Mouse (Mus musculus) embryonic fibroblast, embryonic 13.5 days (primary cell): Measurements from ENCODE around the gene Whrn.

ENCODE experiments used
- CTCF ChIP-seq: IDR thresholded peaks from 2 replicates; pipeline ENCODE4 v1.5.1; 2011; ENCODE audit warnings: mild to moderate bottlenecking, control low read depth, low read length, moderate library complexity, borderline replicate concordance; ENCODE audit not compliant: insufficient read depth
- POLR2A ChIP-seq: IDR thresholded peaks from 2 replicates; pipeline ENCODE4 v1.6.1; 2011; ENCODE audit warnings: low read depth, mild to moderate bottlenecking, control low read depth, low read length, moderate library complexity

GRCm38 (mm10) chr4:63420143-63420920, 75.5 kb downstream of the Whrn start:
- TF ChIP-seq CTCF: no peak
- TF ChIP-seq POLR2A: no peak
